Mouse (Mus musculus): Measurements from ENCODE around the gene Sco1.

GRCm38 (mm10) chr11:67080168-67080567, 27.7 kb downstream of the Sco1 start:
- TF ChIP-seq POLR2A (IDR thresholded peaks at IDR 0.05; ENCODE audit: control insufficient read depth, low read depth, low read length) (no peak), CTCF (IDR thresholded peaks at IDR 0.05; ENCODE audit: control insufficient read depth, insufficient read depth, insufficient replicate concordance, low read depth, low read length) (peak; percentile 22; the same call in 1 of the 2 replicates)
